Mouse (Mus musculus): Measurements from ENCODE around the gene Capns2.

- TF ChIP-seq ZC3H11A (IDR thresholded peaks at IDR 0.05; ENCODE audit: borderline replicate concordance, low read depth, low read length) (no peak), ZNF384 (IDR thresholded peaks at IDR 0.05; ENCODE audit: low read depth, low read length) (no peak), CHD2 (IDR thresholded peaks at IDR 0.05; ENCODE audit: low read depth, low read length) (no peak), HCFC1 (IDR thresholded peaks at IDR 0.05; ENCODE audit: borderline replicate concordance, insufficient read depth, low read length) (no peak), MAFK (IDR thresholded peaks at IDR 0.05; ENCODE audit: insufficient read depth, low read depth, low read length) (peak; percentile 78; the same call in 1 of the 2 replicates)
Observed at GRCm38 (mm10) chr8:92899590-92899989, 1.6 kb upstream of the Capns2 start.

All from ES-E14 (cell line).